Mouse (Mus musculus): Measurements from ENCODE around the gene Gfod1. TPM values are rescaled to one million over a fixed set of nuclear protein-coding genes. Genes with fewer than 3 reads are reported as not detected.
A peak's percentile ranks its signal among the peaks of the same experiment; 100 is the strongest.

Gene Gfod1
- polyA plus RNA-seq, 2 experiments = 1.6 to 2.8 TPM

DNA sequence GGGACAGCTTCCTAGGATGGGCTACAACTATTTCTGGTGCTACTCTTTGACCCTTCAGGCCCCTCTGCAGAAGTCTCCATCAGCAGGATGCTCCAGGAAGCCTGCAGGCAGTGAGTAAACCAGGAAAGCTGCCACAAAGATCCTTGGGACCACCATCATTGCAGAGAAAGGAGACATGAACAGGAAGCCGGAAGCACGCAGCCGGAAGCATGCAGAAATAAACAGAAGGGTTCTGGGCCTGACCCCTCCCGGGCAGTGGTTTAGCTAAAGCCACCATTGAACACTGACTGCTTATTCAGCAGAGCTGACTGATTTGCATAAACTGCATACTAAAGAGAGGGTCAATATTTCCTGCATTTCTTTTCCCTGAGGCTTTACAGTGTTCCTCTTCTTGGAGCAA lies 34.7 kb upstream of the Gfod1 start:
- no peak for TF ChIP-seq POLR2A (IDR thresholded peaks at IDR 0.05; ENCODE audit: borderline replicate concordance, extremely low read depth, insufficient read depth, insufficient read length)
- no peaks in the 10 kb centered on the region; the same call in 1 of the 2 replicates for H3K4me1 ChIP-seq (ENCODE audit: control insufficient read depth, insufficient read depth, low read length)
- ATAC-seq (ENCODE audit: low FRiP score, low read depth) (no peak), DNase-seq (ENCODE audit: low spot score) (no peak)
- H3K4me2 ChIP-seq (replicated peaks; ENCODE audit: low read depth, low read length, severe bottlenecking) = no peak overlapping the region
- H3K9ac ChIP-seq (ENCODE audit: low read depth, low read length, severe bottlenecking) = no peak overlapping the region
- no peaks in the 10 kb centered on the region for H3K36me3 ChIP-seq (ENCODE audit: control insufficient read depth, insufficient read depth, low read length)
- no peaks in the 10 kb centered on the region for H3K27me3 ChIP-seq (ENCODE audit: control insufficient read depth, insufficient read depth, low read length)
- H3K27ac ChIP-seq (replicated peaks; ENCODE audit: low read depth, low read length) = no peak overlapping the region
- H3K9me3 ChIP-seq (ENCODE audit: control insufficient read depth, low read length) = no peaks in the 10 kb centered on the region
- WGBS = 76% methylated on average over 4 of the region's 4 CpGs
- no peak overlapping the region for H3K4me3 ChIP-seq (replicated peaks; ENCODE audit: low read length)

DNA sequence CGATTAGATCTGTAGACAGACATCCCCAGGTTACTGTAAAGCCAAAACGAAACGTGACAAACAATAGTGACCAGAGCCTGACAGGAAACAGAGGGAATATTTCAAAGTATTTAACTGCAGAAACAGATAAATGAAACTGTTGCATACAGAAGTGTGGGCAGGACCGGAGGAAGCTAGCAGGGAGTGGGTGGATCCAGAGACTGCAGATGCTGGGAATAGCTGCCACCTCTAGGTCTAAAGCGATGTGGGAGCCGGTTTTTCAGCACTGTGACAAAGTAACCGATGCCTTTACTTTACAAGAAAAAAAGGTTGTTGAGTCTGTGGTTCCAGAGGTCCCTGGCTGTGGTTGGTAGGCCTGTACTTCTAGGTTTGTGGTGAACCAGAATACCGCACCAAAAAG lies 34.0 kb upstream of the Gfod1 start:
- Histone ChIP-seq H3K4me1 (ENCODE audit: control insufficient read depth, insufficient read depth, low read length) (no peaks in the 10 kb centered on the region; the same call in 1 of the 2 replicates), H3K9ac (ENCODE audit: low read depth, low read length, severe bottlenecking) (no peak overlapping the region), H3K4me2 (replicated peaks; ENCODE audit: low read depth, low read length, severe bottlenecking) (no peak overlapping the region), H3K9me3 (ENCODE audit: control insufficient read depth, low read length) (no peaks in the 10 kb centered on the region), H3K4me3 (replicated peaks; ENCODE audit: low read length) (no peak overlapping the region), H3K36me3 (ENCODE audit: control insufficient read depth, insufficient read depth, low read length) (no peaks in the 10 kb centered on the region), H3K27me3 (ENCODE audit: control insufficient read depth, insufficient read depth, low read length) (no peaks in the 10 kb centered on the region), H3K27ac (replicated peaks; ENCODE audit: low read depth, low read length) (no peak overlapping the region)
- TF ChIP-seq POLR2A (IDR thresholded peaks at IDR 0.05; ENCODE audit: borderline replicate concordance, extremely low read depth, insufficient read depth, insufficient read length) = no peak
- 86% methylated on average over 8 of the region's 8 CpGs for WGBS
- no peak for ATAC-seq (ENCODE audit: low FRiP score, low read depth)
- DNase-seq (ENCODE audit: low spot score) = no peak

DNA sequence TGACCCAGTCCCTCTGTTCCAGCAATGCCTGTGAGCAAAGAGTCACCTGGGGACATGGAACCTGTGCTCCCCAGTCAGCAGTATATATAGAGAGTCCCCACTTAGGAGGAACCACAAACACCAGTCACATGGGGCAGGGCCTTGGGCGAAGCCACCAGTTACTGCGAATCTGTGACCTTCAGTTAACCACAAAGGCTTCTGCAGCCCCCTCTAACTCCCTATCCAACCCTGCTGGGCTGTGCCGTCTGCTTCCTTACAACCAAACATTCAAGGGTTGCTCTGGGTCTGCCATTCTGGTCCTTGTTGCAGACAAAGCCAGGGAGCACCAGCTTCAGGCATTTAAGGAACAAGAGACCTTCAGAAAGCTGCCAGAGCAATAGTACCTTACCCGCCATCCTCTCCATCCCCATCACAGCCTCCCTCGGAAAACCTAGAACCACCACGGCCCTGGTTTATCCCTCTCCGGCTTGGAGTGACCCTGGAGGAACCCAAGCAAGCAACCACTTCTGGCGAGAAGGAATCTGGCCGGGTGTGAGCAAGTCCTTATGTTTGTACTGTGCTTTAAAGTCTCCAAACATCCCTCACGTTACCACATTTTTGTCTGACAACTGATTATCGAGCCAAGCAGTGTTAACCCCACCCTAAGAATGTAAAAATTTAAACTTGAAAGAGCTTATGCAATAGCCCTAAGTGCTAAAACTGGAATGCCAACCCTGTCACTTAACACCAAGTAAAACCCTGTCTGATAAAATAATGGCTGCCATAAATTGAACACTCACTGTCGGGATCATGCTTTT lies 32.7 kb upstream of the Gfod1 start:
- ATAC-seq (ENCODE audit: low FRiP score, low read depth) (no peak), DNase-seq (ENCODE audit: low spot score) (peak; percentile 39)
- WGBS = 46% methylated on average over 12 of the region's 12 CpGs
- H3K4me2 ChIP-seq (replicated peaks; ENCODE audit: low read depth, low read length, severe bottlenecking) = no peak overlapping the region
- no peak for TF ChIP-seq POLR2A (IDR thresholded peaks at IDR 0.05; ENCODE audit: borderline replicate concordance, extremely low read depth, insufficient read depth, insufficient read length)
- no peak overlapping the region for H3K4me3 ChIP-seq (replicated peaks; ENCODE audit: low read length)
- peak overlapping the region; percentile 41; the same call in 1 of the 2 replicates for H3K27ac ChIP-seq (replicated peaks; ENCODE audit: low read depth, low read length)
- no peaks in the 10 kb centered on the region for H3K27me3 ChIP-seq (ENCODE audit: control insufficient read depth, insufficient read depth, low read length)
- H3K9me3 ChIP-seq (ENCODE audit: control insufficient read depth, low read length) = no peaks in the 10 kb centered on the region
- no peaks in the 10 kb centered on the region for H3K36me3 ChIP-seq (ENCODE audit: control insufficient read depth, insufficient read depth, low read length)
- no peak overlapping the region for H3K9ac ChIP-seq (ENCODE audit: low read depth, low read length, severe bottlenecking)
- H3K4me1 ChIP-seq (ENCODE audit: control insufficient read depth, insufficient read depth, low read length) = no peaks in the 10 kb centered on the region; the same call in 1 of the 2 replicates

DNA sequence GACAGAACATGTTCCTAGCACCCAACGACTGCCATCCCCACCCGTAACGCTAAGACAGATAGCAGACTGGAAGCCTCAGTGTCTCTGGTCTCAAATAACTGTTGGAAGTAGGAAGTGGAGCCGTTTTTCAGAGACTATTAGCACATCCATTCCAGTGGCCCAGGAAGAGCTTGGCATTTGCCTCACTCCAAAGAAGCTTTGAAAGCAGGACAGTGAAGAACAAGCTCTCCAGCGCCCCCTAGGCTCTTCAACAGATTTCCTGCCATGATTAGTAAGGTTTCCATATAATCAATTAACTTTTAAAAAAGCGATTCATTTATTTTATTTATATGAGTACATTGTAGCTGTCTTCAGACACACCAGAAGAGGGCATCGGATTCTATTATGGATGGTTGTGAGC lies 28.6 kb upstream of the Gfod1 start:
- Histone ChIP-seq H3K27ac (replicated peaks; ENCODE audit: low read depth, low read length) (no peak overlapping the region), H3K4me2 (replicated peaks; ENCODE audit: low read depth, low read length, severe bottlenecking) (no peak overlapping the region), H3K4me1 (ENCODE audit: control insufficient read depth, insufficient read depth, low read length) (no peaks in the 10 kb centered on the region; the same call in 1 of the 2 replicates), H3K4me3 (replicated peaks; ENCODE audit: low read length) (no peak overlapping the region), H3K36me3 (ENCODE audit: control insufficient read depth, insufficient read depth, low read length) (no peaks in the 10 kb centered on the region), H3K27me3 (ENCODE audit: control insufficient read depth, insufficient read depth, low read length) (no peaks in the 10 kb centered on the region), H3K9ac (ENCODE audit: low read depth, low read length, severe bottlenecking) (no peak overlapping the region), H3K9me3 (ENCODE audit: control insufficient read depth, low read length) (no peaks in the 10 kb centered on the region)
- DNase-seq (ENCODE audit: low spot score) (peak; percentile 41), ATAC-seq (ENCODE audit: low FRiP score, low read depth) (no peak)
- 41% methylated on average over 7 of the region's 7 CpGs for WGBS
- no peak for TF ChIP-seq POLR2A (IDR thresholded peaks at IDR 0.05; ENCODE audit: borderline replicate concordance, extremely low read depth, insufficient read depth, insufficient read length)

DNA sequence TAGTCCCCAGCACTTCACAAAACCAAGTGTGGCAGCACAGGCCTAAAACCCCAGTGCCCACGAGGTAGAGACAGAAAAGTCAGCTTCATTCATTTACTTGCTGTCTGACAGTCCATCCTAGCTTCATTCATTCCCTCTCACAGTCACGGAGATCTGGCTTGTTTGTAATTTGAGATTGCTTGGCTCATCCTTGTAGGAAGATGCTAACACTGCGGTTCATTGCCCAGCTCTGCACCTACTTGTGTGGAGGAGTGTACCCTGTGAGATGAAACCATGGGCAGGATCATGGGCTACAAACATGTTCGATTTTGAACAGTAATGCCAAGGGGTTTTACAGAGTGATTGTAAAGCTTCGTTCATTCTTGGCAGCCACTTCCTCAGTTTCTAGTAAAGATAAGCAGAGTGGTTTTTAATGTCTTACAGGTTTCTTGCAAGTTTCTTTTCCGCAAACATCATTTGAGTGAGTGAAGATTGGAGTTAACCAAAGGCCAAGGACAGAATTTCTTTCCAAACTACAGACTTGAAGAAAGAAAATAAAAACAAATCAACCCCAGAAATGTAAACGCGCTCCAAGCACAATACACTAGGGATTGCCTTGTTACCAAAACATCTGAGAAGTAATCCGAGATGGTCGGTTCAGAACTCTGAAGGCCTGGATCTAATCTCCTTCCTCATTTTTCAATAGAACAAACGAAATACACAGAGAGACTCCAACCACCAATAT lies 27.9 kb upstream of the Gfod1 start:
- Histone ChIP-seq H3K27ac (replicated peaks; ENCODE audit: low read depth, low read length) (0 out of 2 replicates have a peak overlapping the region, but pooled peaks have one; percentile 33), H3K9ac (ENCODE audit: low read depth, low read length, severe bottlenecking) (no peak overlapping the region), H3K36me3 (ENCODE audit: control insufficient read depth, insufficient read depth, low read length) (no peaks in the 10 kb centered on the region), H3K4me2 (replicated peaks; ENCODE audit: low read depth, low read length, severe bottlenecking) (no peak overlapping the region), H3K4me3 (replicated peaks; ENCODE audit: low read length) (no peak overlapping the region), H3K9me3 (ENCODE audit: control insufficient read depth, low read length) (no peaks in the 10 kb centered on the region), H3K4me1 (ENCODE audit: control insufficient read depth, insufficient read depth, low read length) (no peaks in the 10 kb centered on the region; the same call in 1 of the 2 replicates), H3K27me3 (ENCODE audit: control insufficient read depth, insufficient read depth, low read length) (no peaks in the 10 kb centered on the region)
- no peak for ATAC-seq (ENCODE audit: low FRiP score, low read depth)
- DNase-seq (ENCODE audit: low spot score) = peak; percentile 70
- TF ChIP-seq POLR2A (IDR thresholded peaks at IDR 0.05; ENCODE audit: borderline replicate concordance, extremely low read depth, insufficient read depth, insufficient read length) = no peak
- 41% methylated on average over 11 of the region's 11 CpGs for WGBS

Data from limb, embryonic 14.5 days (tissue).